Mouse (Mus musculus) cerebellum, postnatal 10 days (tissue): Measurements from ENCODE around the gene Trappc2l.

ENCODE experiments used
- DNase-seq, 2 experiments: peaks; one replicate each; pipeline ENCODE4 v3.0.0; 2021; ENCODE audit warnings: mixed read lengths in 2 of 2

The Trappc2l gene

GRCm38 (mm10) chr8:122584981-122585380 is 26.5 kb upstream of the Trappc2l start:
- no peak for DNase-seq

DNA sequence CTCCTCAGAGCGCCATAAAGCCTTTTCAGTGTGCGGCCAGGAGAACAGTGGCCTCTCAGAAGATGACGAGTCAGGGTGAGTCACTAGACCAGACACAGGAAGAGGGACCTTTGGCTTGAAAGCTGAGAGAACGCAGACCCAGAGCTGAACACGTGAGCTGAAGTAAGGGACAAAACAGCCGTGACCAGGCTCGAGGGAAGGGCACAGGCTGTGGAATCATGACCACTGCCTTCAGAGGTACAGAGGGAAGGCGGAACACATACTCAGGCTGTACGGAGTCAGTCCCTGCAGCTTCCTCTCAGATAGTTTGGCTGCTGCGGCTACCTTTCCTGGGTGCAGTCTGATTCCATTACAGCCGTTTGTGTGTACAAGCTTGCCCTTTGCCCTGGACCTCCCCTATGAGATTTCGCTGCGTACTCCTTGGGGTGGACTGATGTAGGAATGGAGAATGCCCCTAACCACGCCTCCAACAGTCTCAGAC is 26.0 kb upstream of the Trappc2l start:
- DNase-seq: no peak

DNA sequence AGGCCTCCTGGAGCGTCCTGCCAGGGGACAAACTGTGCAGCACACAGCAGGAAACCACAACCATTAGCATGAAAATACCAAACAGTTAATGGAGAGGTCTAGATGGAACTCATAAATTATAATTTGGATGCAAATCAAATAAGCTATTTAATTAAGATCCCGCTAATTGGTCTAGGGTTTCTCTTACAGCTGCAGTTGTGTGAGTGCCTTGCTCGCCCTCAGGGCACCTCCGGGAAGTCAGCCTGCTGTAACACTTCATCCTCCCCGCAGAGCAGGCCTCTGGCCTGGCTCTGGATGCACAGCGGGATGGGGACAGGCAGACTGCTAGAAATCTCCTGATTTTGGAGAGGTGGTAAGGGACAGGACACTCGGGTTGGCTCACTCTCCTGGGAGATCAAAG is 25.3 kb upstream of the Trappc2l start:
- DNase-seq: no peak

DNA sequence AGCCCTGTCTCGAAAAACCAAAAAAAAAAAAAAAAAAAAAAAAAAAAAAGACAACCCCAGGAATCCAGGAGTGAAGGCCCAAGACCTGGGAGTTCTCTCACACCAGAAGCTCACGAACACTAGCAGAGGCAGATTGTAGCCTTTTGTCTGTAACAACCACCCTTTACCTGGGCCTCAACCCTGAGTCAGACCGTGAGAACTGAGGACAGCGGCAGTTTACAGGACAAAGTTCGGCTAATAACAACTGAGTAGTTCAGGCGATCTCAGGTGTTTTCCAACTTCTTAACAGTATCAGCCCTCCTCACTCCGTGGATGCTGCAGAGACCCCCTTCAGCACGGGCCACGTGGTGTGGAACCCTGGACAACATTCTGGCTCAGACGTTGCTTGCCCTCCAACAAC is 24.7 kb upstream of the Trappc2l start:
- no peak for DNase-seq

DNA sequence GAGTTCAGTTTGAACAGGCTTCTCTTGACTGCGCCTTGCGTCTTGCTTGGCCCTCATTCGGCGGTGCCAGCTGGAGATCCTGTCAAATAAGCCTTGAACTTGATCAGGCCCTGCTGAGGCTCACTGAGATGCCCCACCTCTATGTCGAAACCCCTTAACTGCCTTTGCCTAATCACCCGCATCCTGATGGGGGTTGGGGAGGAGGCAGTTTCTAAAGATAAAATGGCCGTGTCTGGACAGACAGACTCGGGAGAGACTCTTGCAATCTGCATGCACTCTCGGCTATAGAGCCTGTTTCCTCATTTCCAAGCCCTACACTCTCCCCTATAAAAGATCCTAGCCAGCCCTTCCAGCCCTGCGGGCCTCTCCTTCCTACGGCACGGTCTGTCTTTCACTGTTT is 18.2 kb upstream of the Trappc2l start:
- DNase-seq: peak in 1 of 2 experiments; percentile 28

DNA sequence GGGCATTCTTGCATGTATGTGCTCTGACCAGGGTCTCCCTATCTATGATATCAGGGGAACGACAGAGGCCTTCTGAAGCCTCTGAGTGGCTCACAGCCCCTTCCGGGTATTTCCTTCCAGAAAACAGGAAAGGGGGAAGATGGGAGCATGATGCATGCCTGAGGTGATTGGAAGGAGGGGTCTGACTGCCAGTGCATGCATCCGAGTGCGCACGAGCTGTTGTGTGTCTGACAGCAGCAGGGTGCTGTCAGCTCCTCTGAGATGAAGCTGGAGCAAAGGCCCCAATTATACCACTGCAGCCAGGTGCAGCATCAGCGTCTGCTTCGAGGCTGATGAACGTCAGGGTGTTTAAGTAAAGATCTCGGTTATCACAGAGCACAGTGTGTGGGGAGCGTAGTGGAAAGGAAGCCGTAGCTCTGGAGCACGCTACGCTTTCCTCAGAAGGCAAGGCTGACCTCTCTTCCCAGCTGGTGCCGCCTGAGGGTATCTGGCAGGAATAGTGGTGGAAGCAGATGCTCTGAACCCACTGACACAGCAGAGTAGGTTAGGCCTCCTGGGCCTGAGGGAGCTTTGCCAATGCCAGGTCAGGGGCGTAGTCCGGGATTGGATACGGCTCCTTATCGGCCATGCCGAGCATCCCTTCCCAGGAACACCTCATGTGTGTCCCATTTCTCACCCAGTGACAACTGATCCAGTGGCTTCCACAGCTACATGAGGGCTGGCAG is 17.5 kb upstream of the Trappc2l start:
- peak; percentile 75 to 78 for DNase-seq

DNA sequence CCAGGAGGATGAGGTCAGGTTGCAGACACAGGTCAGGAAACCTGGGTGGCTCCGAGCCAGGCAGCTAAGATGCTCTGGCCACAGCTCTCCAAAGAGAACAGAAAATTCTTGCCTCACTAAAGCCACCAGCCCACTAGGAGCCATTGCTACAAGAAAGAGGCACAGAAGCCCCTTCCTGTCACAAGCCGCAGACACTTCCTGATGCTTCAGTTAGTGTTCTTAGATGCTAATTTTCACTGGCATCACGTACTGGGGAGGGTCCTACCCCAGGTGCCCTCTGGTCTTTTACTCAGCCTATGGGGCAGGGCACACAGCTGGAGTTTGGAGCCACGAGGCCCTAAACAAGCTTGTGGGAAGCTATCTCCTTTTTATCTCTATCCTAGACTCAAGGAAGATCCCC is 15.4 kb upstream of the Trappc2l start:
- DNase-seq: no peak

DNA sequence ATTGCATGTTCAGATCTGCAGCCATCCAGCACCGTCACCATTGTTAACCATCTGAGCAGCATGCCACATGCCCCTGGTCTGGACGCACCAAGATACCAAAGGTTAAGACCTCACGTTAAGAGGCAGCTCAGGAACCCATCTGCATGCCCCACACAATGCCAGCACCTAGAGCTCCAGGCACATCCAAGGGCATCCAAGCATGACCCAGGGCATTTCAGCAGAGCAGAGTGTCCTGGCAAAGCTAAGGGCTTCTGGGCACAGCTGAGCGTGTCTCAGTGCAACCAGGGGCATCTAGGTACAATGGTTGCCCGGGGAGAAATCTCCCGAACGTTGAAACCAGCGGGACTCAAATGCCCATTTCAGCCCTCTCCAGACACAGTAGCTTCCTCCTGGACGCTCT is 10.8 kb upstream of the Trappc2l start:
- no peak for DNase-seq

DNA sequence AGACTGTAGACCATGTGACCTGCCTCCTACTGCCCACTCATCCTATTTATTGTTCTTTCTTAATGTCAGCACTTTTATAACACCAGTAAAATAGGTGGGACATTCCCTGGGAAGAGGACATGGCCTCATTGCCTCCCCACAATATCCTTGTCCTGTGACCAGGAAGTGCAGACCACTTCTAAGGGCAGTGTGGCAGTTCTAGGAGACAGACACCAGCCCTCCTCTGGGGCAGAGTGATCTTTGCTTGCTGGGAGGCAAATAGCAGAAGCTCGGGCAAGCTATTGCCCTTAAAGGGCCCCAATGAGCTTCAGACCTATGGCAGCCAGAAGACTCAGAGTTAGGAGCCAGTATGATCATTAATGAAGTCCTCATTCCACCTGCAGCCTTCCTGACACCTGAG is 6.8 kb upstream of the Trappc2l start:
- DNase-seq: no peak

DNA sequence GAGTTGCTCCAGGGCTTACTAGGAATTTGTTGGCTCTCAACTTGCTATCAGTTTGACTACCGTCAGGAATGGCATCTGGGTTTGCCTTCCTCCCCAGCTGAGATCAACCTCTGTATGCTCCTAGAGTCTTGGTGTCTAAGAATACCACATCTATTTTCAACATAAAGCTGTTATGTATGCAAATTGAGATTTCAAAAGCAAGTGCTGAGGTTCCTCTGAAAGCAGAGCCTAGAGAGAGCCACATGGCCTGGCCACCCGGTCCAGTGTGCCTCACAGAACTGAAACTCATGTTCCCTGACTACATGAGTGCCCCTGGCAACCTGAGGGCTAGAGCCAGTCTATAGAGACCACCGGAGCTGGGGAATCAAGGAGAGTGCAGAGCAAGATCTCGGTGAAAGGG is 6.1 kb upstream of the Trappc2l start:
- no peak for DNase-seq

DNA sequence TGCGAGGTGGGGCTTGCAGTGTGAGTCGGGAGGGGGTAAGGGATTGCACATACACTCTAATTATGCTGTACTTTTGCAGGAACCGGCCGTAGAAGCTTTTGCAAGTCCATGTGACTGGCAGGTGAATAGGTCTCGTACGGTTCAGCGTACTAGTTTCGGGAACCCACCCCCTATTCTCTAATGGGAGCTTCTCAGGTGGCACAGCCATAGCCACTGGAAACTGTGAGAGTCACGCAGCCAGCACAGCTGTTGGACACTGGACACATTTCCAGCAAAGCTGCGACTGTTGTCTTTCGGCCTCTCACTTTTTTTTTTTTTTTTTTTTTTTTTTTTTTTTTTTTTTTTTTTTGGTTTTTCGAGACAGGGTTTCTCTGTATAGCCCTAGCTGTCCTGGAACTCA is 4.6 kb upstream of the Trappc2l start:
- no peak for DNase-seq

DNA sequence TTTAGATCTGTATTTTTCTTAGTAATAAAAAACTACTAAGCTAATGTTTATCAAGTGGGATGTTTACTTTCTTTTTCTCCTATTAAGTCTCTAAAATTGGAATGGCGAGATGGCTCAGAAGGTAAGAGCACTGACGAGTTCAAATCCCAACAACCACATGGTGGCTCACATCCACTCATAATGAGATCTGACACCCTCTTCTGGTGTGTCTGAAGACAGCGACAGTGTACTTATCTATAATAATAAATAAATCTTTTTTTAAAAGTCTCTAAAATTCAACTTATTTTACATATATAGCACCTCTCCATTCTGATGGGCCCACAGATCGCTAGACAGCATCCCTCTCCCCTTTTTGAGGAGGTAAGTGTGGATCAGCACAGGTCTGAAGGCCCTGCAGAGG is 1.2 kb upstream of the Trappc2l start:
- no peak for DNase-seq

GRCm38 (mm10) chr8:122610612-122611277 is 695 bp upstream of the Trappc2l start:
- DNase-seq: peak in 1 of 2 experiments; percentile 74

- DNase-seq: no peak
These were observed 4.9 kb downstream of the Trappc2l start for GRCm38 (mm10) chr8:122616181-122616905.

DNA sequence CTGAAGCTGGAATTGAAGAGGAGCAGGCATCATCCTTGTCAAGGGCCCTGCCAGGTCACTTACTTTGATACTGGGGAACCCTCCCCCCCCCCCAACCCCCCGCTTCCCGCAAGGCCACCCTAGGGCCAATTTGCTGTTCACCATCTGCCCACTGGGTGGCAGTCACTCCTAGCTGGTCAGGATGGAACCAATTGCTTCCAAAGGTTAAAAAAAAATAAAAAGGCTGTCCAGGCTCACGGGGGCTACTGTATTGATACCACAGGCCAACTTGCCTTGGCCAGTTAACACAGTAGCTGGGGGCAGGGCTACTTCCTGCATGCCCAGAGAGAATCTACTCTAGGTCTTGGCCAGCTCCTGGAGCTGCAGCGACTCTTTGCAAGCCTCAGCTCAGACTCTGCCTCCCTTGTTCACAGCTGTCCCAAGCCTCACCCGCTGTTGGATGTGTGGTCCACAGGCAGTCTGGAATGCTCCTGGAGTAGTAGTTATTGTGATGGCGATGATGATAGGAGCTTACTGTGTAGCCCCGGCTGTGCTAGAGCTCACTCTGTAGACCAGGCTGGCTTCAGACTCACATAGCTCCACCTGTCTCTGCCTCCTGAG is 6.6 kb downstream of the Trappc2l start:
- peak; percentile 93 to 94 for DNase-seq

DNA sequence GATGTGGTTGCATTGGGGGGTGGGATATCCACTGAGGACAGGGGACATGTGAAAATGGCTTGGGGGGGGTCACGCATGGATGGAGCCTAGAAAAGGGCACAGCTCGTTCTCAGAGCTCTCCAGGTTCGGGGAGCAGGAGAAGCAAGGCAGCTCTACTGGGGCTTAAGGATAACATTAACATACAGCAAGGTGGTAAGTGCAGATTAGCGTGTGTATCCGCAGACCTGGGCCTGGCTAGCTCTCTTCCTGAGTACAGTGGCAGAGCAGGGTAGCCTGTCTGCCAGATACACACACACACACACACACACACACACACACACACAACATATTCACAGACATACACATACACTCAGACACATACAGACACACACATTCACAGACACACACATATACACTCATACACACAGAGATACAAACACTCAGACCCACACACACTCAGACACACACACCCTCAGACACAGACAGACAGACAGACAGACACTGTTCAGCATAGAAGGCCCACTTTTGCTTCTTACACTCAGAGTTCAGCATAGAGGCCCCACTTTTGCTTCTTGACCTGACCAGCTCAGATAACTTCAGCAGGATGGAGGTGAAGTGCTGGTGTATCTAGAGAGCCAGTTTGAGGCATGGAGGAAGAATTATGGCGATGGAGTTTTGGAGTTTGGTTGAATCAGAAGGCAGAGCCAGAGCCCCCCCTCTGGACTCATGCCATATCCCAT is 7.4 kb downstream of the Trappc2l start:
- DNase-seq: peak in 1 of 2 experiments; percentile 31

- DNase-seq: peak; percentile 17 to 29
These were observed 9.0 kb downstream of the Trappc2l start for GRCm38 (mm10) chr8:122620446-122620845.

GRCm38 (mm10) chr8:122622727-122623126 is 11.3 kb downstream of the Trappc2l start, which contains the start of gene Pabpn1l:
Gene Pabpn1l, minus strand, starts transcription at chr8:122622739.
- DNase-seq: no peak

DNA sequence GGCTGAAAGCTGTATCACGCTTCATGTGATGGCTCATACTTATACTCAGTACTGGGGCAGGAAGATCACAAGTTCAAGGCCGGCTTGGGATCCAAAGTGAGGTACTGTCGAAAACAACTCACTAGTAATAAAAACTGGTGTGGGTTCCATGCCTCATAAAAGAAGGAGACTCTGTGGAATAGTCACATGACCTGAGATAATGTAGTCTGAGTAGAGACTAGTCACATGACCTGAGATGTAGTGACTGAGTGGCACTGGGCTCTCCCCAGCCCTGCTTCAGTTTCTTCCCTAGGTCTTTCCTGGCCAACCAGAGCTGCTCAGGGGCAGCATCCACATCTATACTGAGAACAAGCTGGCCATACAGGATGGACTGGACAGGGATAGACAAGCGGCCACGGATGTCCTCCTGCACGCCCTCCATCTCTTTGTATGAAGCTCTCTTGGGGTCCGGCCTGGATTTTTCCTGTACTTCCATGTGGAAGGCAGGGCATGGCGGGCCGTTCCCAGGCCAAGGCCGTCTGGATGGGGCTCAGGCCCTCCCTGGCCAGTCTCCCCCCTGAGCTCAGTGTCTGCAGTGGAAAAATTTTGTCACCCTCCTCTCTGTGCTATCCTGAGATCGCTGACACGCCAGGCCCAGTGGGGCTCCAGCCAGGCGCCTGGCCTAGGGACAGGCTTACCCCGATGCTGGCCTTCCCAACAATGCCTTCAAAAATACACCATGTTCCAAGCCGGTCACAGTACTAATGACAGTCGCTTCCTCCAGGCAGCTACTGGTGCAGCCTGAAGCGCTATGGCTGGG is 12.6 kb downstream of the Trappc2l start:
- peak in 1 of 2 experiments; percentile 21 for DNase-seq

DNA sequence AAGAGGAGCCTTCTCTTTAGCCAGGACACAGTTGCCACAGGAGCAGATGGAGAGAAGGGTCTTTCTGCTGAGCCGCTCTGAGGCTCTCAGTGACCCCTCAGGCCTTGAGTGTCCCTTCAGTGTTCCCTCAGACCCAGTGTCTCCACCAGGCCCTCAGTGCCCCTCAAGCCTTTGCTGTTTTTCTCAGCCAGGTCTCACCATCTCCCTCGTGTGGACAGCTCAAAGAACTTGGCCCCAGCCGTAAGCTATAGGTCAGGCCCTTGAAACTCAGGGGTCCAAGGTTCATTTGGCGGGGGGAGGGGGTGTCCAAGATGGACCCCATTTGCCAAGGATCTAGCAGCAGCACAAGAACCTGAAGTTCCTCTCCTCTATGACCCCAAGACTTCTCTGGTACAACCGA is 13.2 kb downstream of the Trappc2l start:
- DNase-seq: peak in 1 of 2 experiments; percentile 36

- DNase-seq: no peak
These were observed 14.4 kb downstream of the Trappc2l start for GRCm38 (mm10) chr8:122625811-122626210.

DNA sequence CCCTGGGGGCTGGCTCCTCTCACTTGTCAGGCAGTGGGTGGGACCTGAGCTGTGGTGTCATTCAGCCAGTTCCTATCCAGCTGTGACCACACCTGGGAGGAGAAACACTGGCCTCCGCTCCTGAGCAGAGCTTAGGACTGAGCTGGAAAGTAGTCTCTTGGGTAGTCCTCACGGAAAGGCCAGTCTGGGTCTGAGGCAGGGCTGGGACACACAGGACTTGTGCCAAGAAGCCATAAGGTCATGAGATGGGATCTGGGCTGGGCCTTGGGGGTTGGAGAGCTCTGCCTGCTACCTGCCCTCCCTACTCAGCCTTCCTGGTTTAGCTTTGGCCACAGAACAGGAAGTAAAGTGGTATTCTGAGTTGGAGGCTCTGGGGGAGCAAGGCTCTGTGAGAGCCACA is 15.5 kb downstream of the Trappc2l start:
- peak in 1 of 2 experiments; percentile 48 for DNase-seq
